Mouse (Mus musculus) erythroid progenitor cell, adult 5-6 weeks (primary cell): ENCODE results near the gene Gm8126. TPM values are rescaled to one million over a fixed set of nuclear protein-coding genes. Genes with fewer than 3 reads are reported as not detected.

Source experiments
- total RNA-seq, 2 experiments: library from RNA; stranded (forward) in 1 of 2; stranded (reverse) in 1 of 2; fragments of 150-400 nt in 1 of 2; fragments of 186-747, 209-891 nt in 1 of 2; gene quantifications; 2 replicates each; pipeline versions ENCODE4 v1.2.3 to v1.2.4; 2015 to 2017; ENCODE audit warnings: low replicate concordance in 2 of 2

Gene Gm8126
- total RNA-seq, 2 experiments from 2014 or later = not detected

Other genes with a start within 250 kb of the Gm8126 start
- not detected in 2 replicates for gene Gm10376, start 243.0 kb upstream of the Gm8126 start, total RNA-seq (2015; ENCODE audit: low replicate concordance)
- gene Gm10376, start 243.0 kb upstream of the Gm8126 start, total RNA-seq (2017; ENCODE audit: low replicate concordance) = not detected in 2 replicates
- gene Gm8094, start 182.0 kb upstream of the Gm8126 start, total RNA-seq (2015; ENCODE audit: low replicate concordance) = not detected in 2 replicates
- not detected in 2 replicates for gene Gm8094, start 182.0 kb upstream of the Gm8126 start, total RNA-seq (2017; ENCODE audit: low replicate concordance)
- gene Gm8104, start 158.0 kb upstream of the Gm8126 start, total RNA-seq (2015; ENCODE audit: low replicate concordance) = not detected in 2 replicates
- not detected in 2 replicates for gene Gm8104, start 158.0 kb upstream of the Gm8126 start, total RNA-seq (2017; ENCODE audit: low replicate concordance)
- gene Gm7233, start 78.8 kb upstream of the Gm8126 start, total RNA-seq (2015; ENCODE audit: low replicate concordance) = not detected in 2 replicates
- not detected in 2 replicates for gene Gm7233, start 78.8 kb upstream of the Gm8126 start, total RNA-seq (2017; ENCODE audit: low replicate concordance)
- not detected in 2 replicates for gene Gm8122, start 23.3 kb upstream of the Gm8126 start, total RNA-seq (2015; ENCODE audit: low replicate concordance)
- not detected in 2 replicates for gene Gm8122, start 23.3 kb upstream of the Gm8126 start, total RNA-seq (2017; ENCODE audit: low replicate concordance)
- gene Gm9732, start 16.4 kb downstream of the Gm8126 start, total RNA-seq (2015; ENCODE audit: low replicate concordance) = not detected in 2 replicates
- gene Gm9732, start 16.4 kb downstream of the Gm8126 start, total RNA-seq (2017; ENCODE audit: low replicate concordance) = not detected in 2 replicates
- not detected in 2 replicates for gene Gm8127, start 35.2 kb downstream of the Gm8126 start, total RNA-seq (2015; ENCODE audit: low replicate concordance)
- not detected in 2 replicates for gene Gm8127, start 35.2 kb downstream of the Gm8126 start, total RNA-seq (2017; ENCODE audit: low replicate concordance)
- not detected in 2 replicates for gene 1700001F09Rik, start 89.2 kb downstream of the Gm8126 start, total RNA-seq (2015; ENCODE audit: low replicate concordance)
- gene 1700001F09Rik, start 89.2 kb downstream of the Gm8126 start, total RNA-seq (2017; ENCODE audit: low replicate concordance) = not detected in 2 replicates
- not detected in 2 replicates for gene Gm8138, start 157.7 kb downstream of the Gm8126 start, total RNA-seq (2015; ENCODE audit: low replicate concordance)
- not detected in 2 replicates for gene Gm8138, start 157.7 kb downstream of the Gm8126 start, total RNA-seq (2017; ENCODE audit: low replicate concordance)